Mouse (Mus musculus): Measurements from ENCODE around the gene Lrrfip1. TPM values are rescaled to one million over a fixed set of nuclear protein-coding genes. Genes with fewer than 3 reads are reported as not detected.

Lrrfip1 gene
- polyA plus RNA-seq, 1 experiment from 2014 or later: 156 TPM

DNA sequence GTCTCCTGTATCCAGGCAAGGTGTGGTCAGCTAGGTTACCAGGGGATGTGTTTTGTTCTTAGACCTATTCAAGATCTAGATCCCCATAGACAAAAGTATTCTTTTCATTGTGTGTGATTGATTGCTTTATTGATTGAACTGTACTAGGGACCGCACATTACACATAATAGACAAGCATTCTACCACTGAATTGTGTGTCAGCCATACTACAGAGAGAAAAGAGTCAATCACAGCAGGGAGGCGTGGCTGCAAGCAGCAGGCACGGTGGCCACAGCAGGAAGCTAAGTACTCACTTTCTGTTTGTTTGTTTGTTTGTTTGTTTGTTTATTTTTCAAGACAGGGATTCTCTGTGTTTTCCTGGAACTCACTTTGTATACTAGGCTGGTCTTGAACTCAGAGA, 25.9 kb downstream of the Lrrfip1 start:
- Histone ChIP-seq H3K4me2 (ENCODE audit: low read depth, low read length) (0 out of 2 replicates have a peak overlapping the region, but pooled peaks have one; percentile 5), H3K27me3 (ENCODE audit: control insufficient read depth, insufficient read depth, low read length) (no peaks in the 10 kb centered on the region), H3K9ac (ENCODE audit: low read length) (peak overlapping the region; percentile 18; the same call in 1 of the 2 replicates), H3K4me1 (ENCODE audit: control insufficient read depth, insufficient read depth, low read length) (peaks cover 37% of the 10 kb centered on the region), H3K36me3 (ENCODE audit: control insufficient read depth, insufficient read depth) (peaks cover 27% of the 10 kb centered on the region), H3K4me3 (ENCODE audit: low read length) (no peak overlapping the region), H3K9me3 (replicated peaks; ENCODE audit: control insufficient read depth, low read length) (peaks cover 8% of the 10 kb centered on the region; the same call in 1 of the 2 replicates), H3K27ac (ENCODE audit: low read length) (peak overlapping the region; percentile 98)
- 67% methylated on average over 3 of the region's 3 CpGs for whole genome bisulfite sequencing
- no peak for ATAC-seq (replicated peaks; ENCODE audit: extremely low read depth, insufficient read depth, low FRiP score)

DNA sequence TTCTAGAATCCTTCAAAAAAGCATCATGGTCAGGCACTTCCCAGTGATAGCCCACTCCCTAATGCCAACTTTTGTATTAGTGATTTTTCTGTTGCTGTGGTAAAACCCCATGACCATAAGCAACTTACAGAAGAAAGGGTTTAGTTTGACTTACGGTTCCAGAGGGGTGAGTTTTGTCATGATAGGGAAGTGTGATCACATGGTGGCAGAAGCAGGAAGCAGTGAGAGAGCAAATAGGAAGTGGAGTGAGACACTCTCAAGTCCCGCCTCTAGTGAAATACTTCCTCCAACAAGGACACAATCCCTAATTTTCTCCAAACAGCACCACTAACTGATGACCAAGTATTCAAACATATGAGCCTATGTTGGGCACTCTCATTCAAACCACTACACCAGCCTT, 28.4 kb downstream of the Lrrfip1 start:
- ATAC-seq (replicated peaks; ENCODE audit: extremely low read depth, insufficient read depth, low FRiP score): no peak
- peaks cover 49% of the 10 kb centered on the region for H3K4me1 ChIP-seq (ENCODE audit: control insufficient read depth, insufficient read depth, low read length)

DNA sequence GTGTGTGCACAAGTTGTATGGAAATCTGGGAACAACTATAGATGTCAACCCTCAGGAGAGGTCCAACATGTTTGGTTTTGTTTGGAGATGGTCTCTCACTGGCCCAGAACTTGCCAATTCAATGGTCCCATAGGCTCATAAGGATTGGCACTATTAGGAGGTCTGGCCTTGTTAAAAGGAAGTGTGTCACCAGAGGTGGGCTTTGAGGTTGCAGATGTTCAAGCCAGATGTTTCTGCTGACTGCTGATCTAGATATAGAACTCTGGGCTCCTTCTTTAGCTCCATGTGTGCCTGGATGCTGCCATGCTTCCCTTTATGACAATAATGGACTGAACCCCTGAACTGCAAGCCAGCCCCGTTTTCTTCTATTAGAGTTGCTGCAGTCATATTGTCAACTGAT, 31.8 kb downstream of the Lrrfip1 start:
- Histone ChIP-seq H3K4me2 (ENCODE audit: low read depth, low read length) (no peak overlapping the region), H3K27me3 (ENCODE audit: control insufficient read depth, insufficient read depth, low read length) (no peaks in the 10 kb centered on the region), H3K27ac (ENCODE audit: low read length) (no peak overlapping the region; the same call in 1 of the 2 replicates), H3K4me1 (ENCODE audit: control insufficient read depth, insufficient read depth, low read length) (peaks cover 35% of the 10 kb centered on the region), H3K9ac (ENCODE audit: low read length) (no peak overlapping the region), H3K36me3 (ENCODE audit: control insufficient read depth, insufficient read depth) (peaks cover 11% of the 10 kb centered on the region; the same call in 1 of the 2 replicates), H3K9me3 (replicated peaks; ENCODE audit: control insufficient read depth, low read length) (peaks cover 8% of the 10 kb centered on the region; the same call in 1 of the 2 replicates), H3K4me3 (ENCODE audit: low read length) (no peak overlapping the region)
- ATAC-seq (replicated peaks; ENCODE audit: extremely low read depth, insufficient read depth, low FRiP score): no peak
- 74% methylated on average over 1 of the region's 1 CpGs for whole genome bisulfite sequencing

More for the DNA sequence above, 28.4 kb downstream of the Lrrfip1 start:
- Histone ChIP-seq H3K9me3 (replicated peaks; ENCODE audit: control insufficient read depth, low read length) (peaks cover 8% of the 10 kb centered on the region; the same call in 1 of the 2 replicates), H3K27me3 (ENCODE audit: control insufficient read depth, insufficient read depth, low read length) (no peaks in the 10 kb centered on the region), H3K4me2 (ENCODE audit: low read depth, low read length) (no peak overlapping the region), H3K9ac (ENCODE audit: low read length) (no peak overlapping the region), H3K4me3 (ENCODE audit: low read length) (no peak overlapping the region), H3K36me3 (ENCODE audit: control insufficient read depth, insufficient read depth) (peaks cover 15% of the 10 kb centered on the region; the same call in 1 of the 2 replicates), H3K27ac (ENCODE audit: low read length) (no peak overlapping the region; the same call in 1 of the 2 replicates)
- whole genome bisulfite sequencing: 77% methylated on average over 2 of the region's 2 CpGs

DNA sequence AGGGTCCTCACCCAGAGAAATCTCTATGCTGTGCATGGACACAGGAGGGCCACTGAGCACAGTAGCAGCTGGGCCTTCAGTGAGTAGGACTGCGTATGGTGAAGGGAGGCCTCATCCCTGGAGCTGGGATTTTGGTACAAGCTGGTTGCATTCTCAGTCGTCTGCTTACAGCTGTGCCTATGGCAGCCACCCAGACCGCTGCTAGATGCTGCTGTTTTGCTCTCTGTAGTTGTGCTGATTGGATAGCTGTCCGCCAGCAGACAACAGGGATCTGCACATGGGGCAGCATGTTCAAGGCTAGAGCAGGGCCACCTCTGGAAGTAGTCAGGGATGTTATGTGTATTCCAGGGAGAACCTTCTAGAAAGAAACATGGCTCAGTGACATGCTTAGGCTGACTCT, 33.0 kb downstream of the Lrrfip1 start:
- peaks cover 41% of the 10 kb centered on the region for H3K4me1 ChIP-seq (ENCODE audit: control insufficient read depth, insufficient read depth, low read length)
- no peak for ATAC-seq (replicated peaks; ENCODE audit: extremely low read depth, insufficient read depth, low FRiP score)

DNA sequence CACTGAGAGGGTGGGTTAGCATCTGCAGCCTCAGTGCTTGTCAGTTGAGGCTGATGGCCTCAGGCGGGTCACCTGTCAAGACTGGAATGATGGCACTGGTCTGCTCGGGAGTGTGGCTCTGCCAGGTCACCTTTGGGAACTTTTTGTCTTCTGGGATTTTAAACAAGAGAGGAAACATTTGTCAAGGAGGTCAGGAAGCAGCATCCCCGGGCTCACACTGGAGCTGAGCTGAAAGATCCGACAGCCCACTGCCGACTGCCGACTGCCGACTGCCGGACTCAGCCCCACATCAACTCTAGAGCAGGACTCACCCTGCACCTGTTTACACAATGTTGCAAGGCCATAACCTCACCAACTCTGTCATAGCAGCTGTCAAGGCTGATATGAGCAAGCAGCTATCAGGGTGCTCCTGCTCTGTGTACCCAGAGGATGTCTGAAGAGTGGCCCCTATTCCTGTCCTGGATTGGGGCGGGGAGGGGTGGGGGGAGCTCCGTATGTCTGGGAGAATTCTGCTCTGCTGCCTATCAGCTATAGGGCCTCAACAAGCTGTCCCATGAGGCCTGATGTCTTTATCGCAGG, 33.9 kb downstream of the Lrrfip1 start:
- peak overlapping the region; percentile 70 for H3K27ac ChIP-seq (ENCODE audit: low read length)

More for the DNA sequence above, 33.0 kb downstream of the Lrrfip1 start:
- peak overlapping the region; percentile 70 for H3K27ac ChIP-seq (ENCODE audit: low read length)
- H3K9ac ChIP-seq (ENCODE audit: low read length): peak overlapping the region; percentile 49; the same call in 1 of the 2 replicates
- H3K4me2 ChIP-seq (ENCODE audit: low read depth, low read length): no peak overlapping the region
- no peaks in the 10 kb centered on the region for H3K27me3 ChIP-seq (ENCODE audit: control insufficient read depth, insufficient read depth, low read length)
- 54% methylated on average over 4 of the region's 4 CpGs for WGBS
- no peak overlapping the region for H3K4me3 ChIP-seq (ENCODE audit: low read length)
- peaks cover 5% of the 10 kb centered on the region; the same call in 1 of the 2 replicates for H3K36me3 ChIP-seq (ENCODE audit: control insufficient read depth, insufficient read depth)
- H3K9me3 ChIP-seq (replicated peaks; ENCODE audit: control insufficient read depth, low read length): peaks cover 5% of the 10 kb centered on the region; the same call in 1 of the 2 replicates

DNA sequence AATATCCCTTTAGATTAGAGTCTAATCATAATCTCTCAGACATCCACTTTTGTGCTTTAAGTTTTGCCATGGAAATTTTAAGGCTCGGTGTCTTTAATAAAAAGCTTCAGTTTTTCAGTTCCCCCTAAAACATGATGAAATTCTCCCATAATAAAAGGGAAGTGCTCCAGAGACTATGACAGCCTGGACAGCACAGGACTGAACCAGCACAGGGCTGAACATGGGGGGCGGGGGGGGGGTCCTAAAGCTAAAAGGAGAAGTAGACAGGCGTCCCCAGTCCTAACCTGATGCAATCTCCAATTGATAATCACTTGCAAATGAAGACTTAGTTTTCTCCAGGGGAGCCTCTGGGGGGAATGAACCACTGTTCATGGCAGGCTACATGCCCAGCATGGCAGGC, 36.0 kb downstream of the Lrrfip1 start:
- 71% methylated on average over 3 of the region's 3 CpGs for WGBS
- no peaks in the 10 kb centered on the region for H3K9me3 ChIP-seq (replicated peaks; ENCODE audit: control insufficient read depth, low read length)
- no peak overlapping the region for H3K4me3 ChIP-seq (ENCODE audit: low read length)
- ATAC-seq (replicated peaks; ENCODE audit: extremely low read depth, insufficient read depth, low FRiP score): no peak
- peaks cover 51% of the 10 kb centered on the region for H3K4me1 ChIP-seq (ENCODE audit: control insufficient read depth, insufficient read depth, low read length)
- H3K27me3 ChIP-seq (ENCODE audit: control insufficient read depth, insufficient read depth, low read length): no peaks in the 10 kb centered on the region
- no peaks in the 10 kb centered on the region for H3K36me3 ChIP-seq (ENCODE audit: control insufficient read depth, insufficient read depth)
- H3K27ac ChIP-seq (ENCODE audit: low read length): no peak overlapping the region; the same call in 1 of the 2 replicates
- no peak overlapping the region for H3K9ac ChIP-seq (ENCODE audit: low read length)
- H3K4me2 ChIP-seq (ENCODE audit: low read depth, low read length): no peak overlapping the region

More for the DNA sequence above, 33.9 kb downstream of the Lrrfip1 start:
- peaks cover 42% of the 10 kb centered on the region for H3K4me1 ChIP-seq (ENCODE audit: control insufficient read depth, insufficient read depth, low read length)
- no peaks in the 10 kb centered on the region for H3K36me3 ChIP-seq (ENCODE audit: control insufficient read depth, insufficient read depth)
- peak; percentile 82 for ATAC-seq (replicated peaks; ENCODE audit: extremely low read depth, insufficient read depth, low FRiP score)
- peak overlapping the region; percentile 47; the same call in 1 of the 2 replicates for H3K9ac ChIP-seq (ENCODE audit: low read length)
- no peaks in the 10 kb centered on the region for H3K27me3 ChIP-seq (ENCODE audit: control insufficient read depth, insufficient read depth, low read length)
- peak overlapping the region; percentile 34 for H3K4me2 ChIP-seq (ENCODE audit: low read depth, low read length)
- no peak overlapping the region for H3K4me3 ChIP-seq (ENCODE audit: low read length)
- WGBS: 15% methylated on average over 11 of the region's 11 CpGs
- H3K9me3 ChIP-seq (replicated peaks; ENCODE audit: control insufficient read depth, low read length): no peaks in the 10 kb centered on the region

DNA sequence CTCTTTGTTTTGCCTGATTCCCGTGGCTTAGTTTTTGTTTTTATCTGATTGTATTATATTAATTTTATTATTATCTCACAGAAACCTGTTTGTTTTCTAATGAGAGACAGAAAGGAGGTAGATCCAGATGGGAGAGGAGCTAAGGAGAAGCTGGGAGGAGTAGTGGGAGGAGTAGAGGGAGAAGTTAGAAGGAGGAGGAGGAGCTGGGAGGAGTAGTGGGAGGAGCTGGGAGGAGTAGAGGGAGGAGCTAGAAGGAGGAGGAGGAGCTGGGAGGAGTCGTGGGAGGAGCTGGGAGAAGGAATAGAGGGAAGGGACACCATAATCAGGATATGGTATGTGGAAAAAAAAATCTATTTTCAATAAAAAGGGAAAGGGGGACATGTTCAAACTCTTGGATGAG, 36.7 kb downstream of the Lrrfip1 start:
- 58% methylated on average over 2 of the region's 2 CpGs for WGBS
- Histone ChIP-seq H3K4me2 (ENCODE audit: low read depth, low read length) (no peak overlapping the region), H3K36me3 (ENCODE audit: control insufficient read depth, insufficient read depth) (no peaks in the 10 kb centered on the region), H3K4me3 (ENCODE audit: low read length) (no peak overlapping the region), H3K27ac (ENCODE audit: low read length) (peak overlapping the region; percentile 8), H3K9me3 (replicated peaks; ENCODE audit: control insufficient read depth, low read length) (no peaks in the 10 kb centered on the region), H3K9ac (ENCODE audit: low read length) (no peak overlapping the region), H3K27me3 (ENCODE audit: control insufficient read depth, insufficient read depth, low read length) (no peaks in the 10 kb centered on the region), H3K4me1 (ENCODE audit: control insufficient read depth, insufficient read depth, low read length) (peaks cover 59% of the 10 kb centered on the region)
- no peak for ATAC-seq (replicated peaks; ENCODE audit: extremely low read depth, insufficient read depth, low FRiP score)

DNA sequence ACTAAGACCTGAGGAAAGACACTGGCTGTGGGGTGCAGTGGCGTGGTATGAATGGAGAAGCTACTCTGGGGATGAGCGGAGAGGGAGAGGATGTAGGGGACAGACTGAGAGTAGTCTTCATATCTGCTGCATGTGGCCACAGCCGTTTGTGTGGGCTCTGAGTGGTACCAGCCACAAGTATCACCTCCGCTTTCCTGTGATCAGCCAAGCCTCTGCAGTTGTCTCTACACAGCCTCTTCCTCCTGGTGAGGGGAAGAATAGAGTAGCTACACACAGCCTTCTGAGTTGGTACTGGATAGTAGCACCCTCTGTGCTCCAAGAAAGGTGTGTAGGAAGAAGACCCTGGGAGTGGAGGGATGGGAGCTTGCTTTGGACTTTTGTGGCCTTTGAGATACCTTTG, 38.7 kb downstream of the Lrrfip1 start:
- Histone ChIP-seq H3K4me2 (ENCODE audit: low read depth, low read length) (no peak overlapping the region), H3K27ac (ENCODE audit: low read length) (peak overlapping the region; percentile 59), H3K4me3 (ENCODE audit: low read length) (no peak overlapping the region), H3K9ac (ENCODE audit: low read length) (peak overlapping the region; percentile 16; the same call in 1 of the 2 replicates), H3K36me3 (ENCODE audit: control insufficient read depth, insufficient read depth) (no peaks in the 10 kb centered on the region), H3K4me1 (ENCODE audit: control insufficient read depth, insufficient read depth, low read length) (peaks cover 60% of the 10 kb centered on the region), H3K9me3 (replicated peaks; ENCODE audit: control insufficient read depth, low read length) (no peaks in the 10 kb centered on the region), H3K27me3 (ENCODE audit: control insufficient read depth, insufficient read depth, low read length) (no peaks in the 10 kb centered on the region)
- 71% methylated on average over 4 of the region's 4 CpGs for WGBS
- no peak for ATAC-seq (replicated peaks; ENCODE audit: extremely low read depth, insufficient read depth, low FRiP score)

DNA sequence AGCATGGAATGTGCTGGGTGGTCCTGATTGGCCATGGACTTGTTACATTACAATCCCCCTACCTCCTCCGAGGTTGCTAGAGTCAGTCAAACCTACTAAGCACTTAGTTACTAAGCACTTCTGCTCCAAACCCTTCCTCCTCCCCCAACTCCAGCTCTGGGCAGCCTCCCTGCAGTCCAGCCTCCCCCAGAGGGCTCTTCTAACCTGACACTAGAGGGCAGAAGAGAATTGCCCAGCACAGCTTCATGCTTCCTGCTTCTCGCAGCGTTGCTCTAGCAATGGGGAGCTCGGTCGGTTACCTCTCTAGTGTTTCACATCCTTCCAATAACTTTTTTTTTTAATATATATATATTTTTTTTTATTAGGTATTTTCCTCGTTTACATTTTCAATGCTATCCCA, 39.5 kb downstream of the Lrrfip1 start:
- Histone ChIP-seq H3K4me2 (ENCODE audit: low read depth, low read length) (no peak overlapping the region), H3K4me1 (ENCODE audit: control insufficient read depth, insufficient read depth, low read length) (peaks cover 58% of the 10 kb centered on the region), H3K9ac (ENCODE audit: low read length) (no peak overlapping the region), H3K36me3 (ENCODE audit: control insufficient read depth, insufficient read depth) (no peaks in the 10 kb centered on the region), H3K9me3 (replicated peaks; ENCODE audit: control insufficient read depth, low read length) (no peaks in the 10 kb centered on the region), H3K27me3 (ENCODE audit: control insufficient read depth, insufficient read depth, low read length) (no peaks in the 10 kb centered on the region), H3K27ac (ENCODE audit: low read length) (peak overlapping the region; percentile 59), H3K4me3 (ENCODE audit: low read length) (no peak overlapping the region)
- ATAC-seq (replicated peaks; ENCODE audit: extremely low read depth, insufficient read depth, low FRiP score): no peak
- WGBS: 70% methylated on average over 6 of the region's 6 CpGs
